Mouse (Mus musculus): ENCODE data around the gene Dnah17. TPM values are rescaled to one million over a fixed set of nuclear protein-coding genes. Genes with fewer than 3 reads are reported as not detected.

The Dnah17 gene
- polyA plus RNA-seq, 1 experiment from 2014 or later: 0.29 TPM

GRCm38 (mm10) chr11:118164566-118164965, 34.1 kb upstream of the Dnah17 start:
- H3K4me3 ChIP-seq (ENCODE audit: low read depth, low read length): no peak overlapping the region
- no peak overlapping the region for H3K9ac ChIP-seq (replicated peaks; ENCODE audit: low read depth, low read length)
- H3K36me3 ChIP-seq (ENCODE audit: control insufficient read depth, insufficient read depth, low read length): peaks cover 22% of the 10 kb centered on the region
- H3K27ac ChIP-seq (ENCODE audit: low read length): no peak overlapping the region; the same call in 1 of the 2 replicates
- ATAC-seq (ENCODE audit: insufficient number of reproducible peaks, insufficient read depth, low FRiP score, low read depth): no peak
- 82% methylated on average over 8 of the region's 8 CpGs for WGBS
- H3K4me1 ChIP-seq (ENCODE audit: control insufficient read depth, insufficient read depth, low read length): peaks cover 18% of the 10 kb centered on the region
- H3K9me3 ChIP-seq (ENCODE audit: control insufficient read depth, low read depth, low read length): no peaks in the 10 kb centered on the region
- no peak overlapping the region for H3K4me2 ChIP-seq (replicated peaks; ENCODE audit: low read depth, low read length)
- H3K27me3 ChIP-seq (ENCODE audit: control insufficient read depth, insufficient read depth, low read length): no peaks in the 10 kb centered on the region

DNA sequence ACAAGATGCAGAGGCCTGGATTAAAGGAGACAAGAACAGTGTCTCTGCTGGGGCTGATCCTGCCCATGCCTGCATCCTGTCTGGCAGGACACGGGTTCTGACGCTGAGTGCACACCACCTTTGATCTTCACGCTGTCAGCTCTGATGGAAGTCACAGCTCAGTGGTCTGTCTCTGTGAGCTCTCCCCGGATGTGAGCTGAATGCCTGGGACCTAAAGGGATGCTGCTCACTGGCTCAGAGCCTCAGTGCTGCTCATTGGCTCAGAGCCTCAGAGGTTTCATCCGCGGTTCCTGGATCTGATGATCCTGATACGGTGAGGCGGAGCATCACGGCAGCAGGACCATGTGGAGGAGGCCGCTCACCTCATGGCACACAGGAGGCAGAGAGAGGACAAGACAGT, 31.8 kb upstream of the Dnah17 start:
- 66% methylated on average over 10 of the region's 10 CpGs for WGBS
- H3K27me3 ChIP-seq (ENCODE audit: control insufficient read depth, insufficient read depth, low read length): no peaks in the 10 kb centered on the region
- H3K9ac ChIP-seq (replicated peaks; ENCODE audit: low read depth, low read length): no peak overlapping the region
- peaks cover 18% of the 10 kb centered on the region for H3K4me1 ChIP-seq (ENCODE audit: control insufficient read depth, insufficient read depth, low read length)
- ATAC-seq (ENCODE audit: insufficient number of reproducible peaks, insufficient read depth, low FRiP score, low read depth): no peak
- H3K27ac ChIP-seq (ENCODE audit: low read length): no peak overlapping the region
- H3K36me3 ChIP-seq (ENCODE audit: control insufficient read depth, insufficient read depth, low read length): peaks cover 16% of the 10 kb centered on the region
- H3K4me3 ChIP-seq (ENCODE audit: low read depth, low read length): no peak overlapping the region
- H3K4me2 ChIP-seq (replicated peaks; ENCODE audit: low read depth, low read length): no peak overlapping the region
- H3K9me3 ChIP-seq (ENCODE audit: control insufficient read depth, low read depth, low read length): no peaks in the 10 kb centered on the region

GRCm38 (mm10) chr11:118161240-118161639, 30.8 kb upstream of the Dnah17 start:
- no peak for ATAC-seq (ENCODE audit: insufficient number of reproducible peaks, insufficient read depth, low FRiP score, low read depth)
- H3K36me3 ChIP-seq (ENCODE audit: control insufficient read depth, insufficient read depth, low read length): peaks cover 13% of the 10 kb centered on the region
- H3K27me3 ChIP-seq (ENCODE audit: control insufficient read depth, insufficient read depth, low read length): no peaks in the 10 kb centered on the region
- peaks cover 17% of the 10 kb centered on the region for H3K4me1 ChIP-seq (ENCODE audit: control insufficient read depth, insufficient read depth, low read length)
- H3K27ac ChIP-seq (ENCODE audit: low read length): no peak overlapping the region; the same call in 1 of the 2 replicates
- 51% methylated on average over 6 of the region's 6 CpGs for WGBS
- no peak overlapping the region for H3K4me3 ChIP-seq (ENCODE audit: low read depth, low read length)
- no peak overlapping the region for H3K9ac ChIP-seq (replicated peaks; ENCODE audit: low read depth, low read length)
- H3K4me2 ChIP-seq (replicated peaks; ENCODE audit: low read depth, low read length): no peak overlapping the region
- H3K9me3 ChIP-seq (ENCODE audit: control insufficient read depth, low read depth, low read length): no peaks in the 10 kb centered on the region; the same call in 1 of the 2 replicates

- WGBS: 70% methylated on average over 2 of the region's 2 CpGs
- Histone ChIP-seq H3K9ac (replicated peaks; ENCODE audit: low read depth, low read length) (0 out of 2 replicates have a peak overlapping the region, but pooled peaks have one; percentile 3), H3K27ac (ENCODE audit: low read length) (no peak overlapping the region; the same call in 1 of the 2 replicates), H3K36me3 (ENCODE audit: control insufficient read depth, insufficient read depth, low read length) (peaks cover 13% of the 10 kb centered on the region), H3K4me2 (replicated peaks; ENCODE audit: low read depth, low read length) (no peak overlapping the region), H3K27me3 (ENCODE audit: control insufficient read depth, insufficient read depth, low read length) (no peaks in the 10 kb centered on the region), H3K4me3 (ENCODE audit: low read depth, low read length) (no peak overlapping the region), H3K9me3 (ENCODE audit: control insufficient read depth, low read depth, low read length) (peaks cover 5% of the 10 kb centered on the region; the same call in 1 of the 2 replicates), H3K4me1 (ENCODE audit: control insufficient read depth, insufficient read depth, low read length) (peaks cover 14% of the 10 kb centered on the region)
- ATAC-seq (ENCODE audit: insufficient number of reproducible peaks, insufficient read depth, low FRiP score, low read depth): no peak
Measured at GRCm38 (mm10) chr11:118160763-118161162, 30.3 kb upstream of the Dnah17 start.

DNA sequence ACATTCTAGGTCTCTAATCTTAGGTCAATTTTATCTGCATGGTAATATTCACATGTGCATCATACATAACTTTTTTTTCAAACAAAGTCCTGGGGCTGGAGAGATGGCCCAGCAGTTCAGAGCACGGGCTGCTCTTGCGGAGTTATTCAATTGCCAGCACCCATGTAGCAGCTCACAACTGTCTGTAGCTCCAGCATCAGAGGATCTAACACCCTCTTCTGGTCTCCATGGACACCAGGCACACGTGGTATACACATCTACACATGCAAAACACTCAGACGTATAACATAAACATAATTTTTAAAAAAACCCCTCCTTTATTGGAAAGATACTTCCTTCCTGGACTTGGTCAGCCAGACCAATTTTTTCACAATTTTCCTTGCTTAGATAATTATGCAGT, 28.3 kb upstream of the Dnah17 start:
- no peak for ATAC-seq (ENCODE audit: insufficient number of reproducible peaks, insufficient read depth, low FRiP score, low read depth)
- 62% methylated on average over 4 of the region's 4 CpGs for WGBS
- peaks cover 5% of the 10 kb centered on the region; the same call in 1 of the 2 replicates for H3K9me3 ChIP-seq (ENCODE audit: control insufficient read depth, low read depth, low read length)

DNA sequence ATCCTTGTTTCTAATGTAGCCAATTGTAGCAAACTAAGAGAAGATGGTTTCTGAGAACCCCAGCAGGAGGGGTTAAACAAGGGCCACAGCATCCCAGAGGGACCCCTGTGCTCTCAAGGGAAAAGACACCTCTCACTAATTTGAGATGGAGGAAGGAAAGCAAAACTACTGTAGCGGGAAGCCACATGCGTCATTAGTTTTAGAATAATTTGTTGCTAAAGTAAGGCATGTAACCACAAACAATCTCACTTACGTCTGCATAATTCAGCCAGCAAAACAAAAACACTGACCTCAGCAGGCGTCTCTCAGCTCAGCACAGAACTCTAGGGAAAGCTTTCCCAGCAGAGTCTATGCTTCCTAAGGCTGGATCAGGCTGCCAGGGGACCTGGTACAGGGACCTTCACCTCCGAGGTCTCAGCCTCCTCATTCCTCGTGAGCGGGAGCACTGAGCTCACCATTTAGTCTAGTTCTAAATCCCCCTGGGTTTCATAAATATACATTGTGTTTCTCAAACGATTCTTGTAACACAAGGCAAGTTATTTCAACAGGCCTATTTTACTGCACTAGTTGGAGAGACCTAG, 26.1 kb upstream of the Dnah17 start:
- 69% methylated on average over 8 of the region's 8 CpGs for WGBS
- Histone ChIP-seq H3K4me2 (replicated peaks; ENCODE audit: low read depth, low read length) (no peak overlapping the region), H3K9me3 (ENCODE audit: control insufficient read depth, low read depth, low read length) (peaks cover 5% of the 10 kb centered on the region; the same call in 1 of the 2 replicates), H3K27me3 (ENCODE audit: control insufficient read depth, insufficient read depth, low read length) (no peaks in the 10 kb centered on the region), H3K4me1 (ENCODE audit: control insufficient read depth, insufficient read depth, low read length) (0 out of 2 replicates have a peak, but pooled peaks cover 4% of the 10 kb centered on the region), H3K36me3 (ENCODE audit: control insufficient read depth, insufficient read depth, low read length) (no peaks in the 10 kb centered on the region), H3K9ac (replicated peaks; ENCODE audit: low read depth, low read length) (no peak overlapping the region), H3K4me3 (ENCODE audit: low read depth, low read length) (no peak overlapping the region), H3K27ac (ENCODE audit: low read length) (peak overlapping the region; percentile 45; the same call in 1 of the 2 replicates)
- ATAC-seq (ENCODE audit: insufficient number of reproducible peaks, insufficient read depth, low FRiP score, low read depth): no peak

More for the DNA sequence above, 28.3 kb upstream of the Dnah17 start:
- no peaks in the 10 kb centered on the region for H3K27me3 ChIP-seq (ENCODE audit: control insufficient read depth, insufficient read depth, low read length)
- H3K4me2 ChIP-seq (replicated peaks; ENCODE audit: low read depth, low read length): no peak overlapping the region
- 0 out of 2 replicates have a peak, but pooled peaks cover 4% of the 10 kb centered on the region for H3K4me1 ChIP-seq (ENCODE audit: control insufficient read depth, insufficient read depth, low read length)
- H3K27ac ChIP-seq (ENCODE audit: low read length): no peak overlapping the region
- peaks cover 6% of the 10 kb centered on the region; the same call in 1 of the 2 replicates for H3K36me3 ChIP-seq (ENCODE audit: control insufficient read depth, insufficient read depth, low read length)
- H3K4me3 ChIP-seq (ENCODE audit: low read depth, low read length): no peak overlapping the region
- no peak overlapping the region for H3K9ac ChIP-seq (replicated peaks; ENCODE audit: low read depth, low read length)

GRCm38 (mm10) chr11:118152964-118153363, 22.5 kb upstream of the Dnah17 start:
- peaks cover 5% of the 10 kb centered on the region; the same call in 1 of the 2 replicates for H3K9me3 ChIP-seq (ENCODE audit: control insufficient read depth, low read depth, low read length)
- H3K27ac ChIP-seq (ENCODE audit: low read length): no peak overlapping the region
- H3K4me1 ChIP-seq (ENCODE audit: control insufficient read depth, insufficient read depth, low read length): peaks cover 8% of the 10 kb centered on the region
- H3K9ac ChIP-seq (replicated peaks; ENCODE audit: low read depth, low read length): no peak overlapping the region
- no peak for ATAC-seq (ENCODE audit: insufficient number of reproducible peaks, insufficient read depth, low FRiP score, low read depth)
- 83% methylated on average over 4 of the region's 4 CpGs for WGBS
- no peak overlapping the region for H3K4me3 ChIP-seq (ENCODE audit: low read depth, low read length)
- H3K36me3 ChIP-seq (ENCODE audit: control insufficient read depth, insufficient read depth, low read length): no peaks in the 10 kb centered on the region
- no peak overlapping the region for H3K4me2 ChIP-seq (replicated peaks; ENCODE audit: low read depth, low read length)
- no peaks in the 10 kb centered on the region for H3K27me3 ChIP-seq (ENCODE audit: control insufficient read depth, insufficient read depth, low read length)

- ATAC-seq (ENCODE audit: insufficient number of reproducible peaks, insufficient read depth, low FRiP score, low read depth): no peak
- Histone ChIP-seq H3K9ac (replicated peaks; ENCODE audit: low read depth, low read length) (no peak overlapping the region), H3K36me3 (ENCODE audit: control insufficient read depth, insufficient read depth, low read length) (no peaks in the 10 kb centered on the region), H3K27me3 (ENCODE audit: control insufficient read depth, insufficient read depth, low read length) (no peaks in the 10 kb centered on the region), H3K4me2 (replicated peaks; ENCODE audit: low read depth, low read length) (no peak overlapping the region), H3K4me3 (ENCODE audit: low read depth, low read length) (no peak overlapping the region), H3K27ac (ENCODE audit: low read length) (no peak overlapping the region), H3K9me3 (ENCODE audit: control insufficient read depth, low read depth, low read length) (peaks cover 5% of the 10 kb centered on the region; the same call in 1 of the 2 replicates), H3K4me1 (ENCODE audit: control insufficient read depth, insufficient read depth, low read length) (peaks cover 8% of the 10 kb centered on the region)
- 88% methylated on average over 5 of the region's 5 CpGs for WGBS
Measured at GRCm38 (mm10) chr11:118151423-118152180, 21.2 kb upstream of the Dnah17 start.
